In the genomic region with DNA sequence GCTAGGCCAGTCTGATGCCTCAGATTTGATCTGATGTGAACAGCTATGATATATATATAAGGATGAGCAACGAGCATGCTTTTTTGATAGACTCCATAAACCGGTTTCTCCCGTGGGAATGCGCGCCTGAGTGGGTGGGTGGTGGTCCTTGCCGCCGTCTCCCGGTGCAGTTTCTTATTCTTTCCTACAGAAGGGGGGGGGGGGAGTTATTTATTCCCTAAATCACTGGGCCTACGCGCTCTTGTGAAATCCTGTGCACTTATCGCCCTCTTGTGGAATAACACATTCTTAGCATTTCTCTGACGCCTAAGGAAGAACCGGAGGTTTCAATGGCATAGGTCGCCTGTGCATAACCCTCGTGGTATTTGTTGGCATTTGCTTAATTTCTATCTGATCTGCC, we compare ENCODE assay signal across 7 mouse cellular contexts. TPM values are rescaled to one million over a fixed set of nuclear protein-coding genes. Genes with fewer than 3 reads are reported as not detected.
DNase-seq lines count a peak whose midpoint lies in the region; ATAC-seq lines count a peak whose summit lies in the region.

No protein-coding gene starts in this region.

- DNase-seq in kidney, postnatal 25 days: no peak
- DNase-seq in ZHBTc4 (ENCODE audit: low read depth, low spot score): peak; percentile 54
- DNase-seq in lung, postnatal 10 days: peak; percentile 39
- DNase-seq in urinary bladder, postnatal 10 days (ENCODE audit: low spot score): no peak
- no peak for DNase-seq in adrenal gland, adult 2 months

- H3K27ac ChIP-seq in kidney, embryonic 14.5 days (ENCODE audit: low read depth, low read length): no peak overlapping the region
- no peak overlapping the region for H3K27ac ChIP-seq in embryonic facial prominence, embryonic 13.5 days

- H3K4me3 ChIP-seq in kidney, embryonic 14.5 days (ENCODE audit: low read length): no peak overlapping the region
- no peak overlapping the region for H3K4me3 ChIP-seq in embryonic facial prominence, embryonic 13.5 days

- no peaks in the 10 kb centered on the region for H3K9me3 ChIP-seq in kidney, embryonic 14.5 days (ENCODE audit: control insufficient read depth, low read length)
- no peaks in the 10 kb centered on the region for H3K9me3 ChIP-seq in embryonic facial prominence, embryonic 13.5 days

- no peaks in the 10 kb centered on the region for H3K36me3 ChIP-seq in kidney, embryonic 14.5 days (ENCODE audit: control insufficient read depth, insufficient read depth, low read length)
- H3K36me3 ChIP-seq in embryonic facial prominence, embryonic 13.5 days: no peaks in the 10 kb centered on the region

- peaks cover 59% of the 10 kb centered on the region for H3K27me3 ChIP-seq in kidney, embryonic 14.5 days (ENCODE audit: control insufficient read depth, insufficient read depth, low read length)
- H3K27me3 ChIP-seq in embryonic facial prominence, embryonic 13.5 days: peaks cover 64% of the 10 kb centered on the region

- no peak for ATAC-seq in kidney, embryonic 14.5 days (ENCODE audit: low FRiP score, low TSS enrichment)
- no peak for ATAC-seq in embryonic facial prominence, embryonic 13.5 days (ENCODE audit: insufficient number of reproducible peaks, insufficient read depth, low FRiP score, low TSS enrichment, low read depth)

- peak overlapping the region; percentile 12; the same call in 1 of the 2 replicates for H3K4me2 ChIP-seq in kidney, embryonic 14.5 days (replicated peaks; ENCODE audit: low read depth, low read length)
- peak overlapping the region; percentile 1; the same call in 1 of the 2 replicates for H3K4me2 ChIP-seq in embryonic facial prominence, embryonic 13.5 days

- 2% methylated on average over 15 of the region's 15 CpGs for WGBS in kidney, embryonic 14.5 days
- WGBS in embryonic facial prominence, embryonic 13.5 days: 4% methylated on average over 15 of the region's 15 CpGs

- peaks cover 13% of the 10 kb centered on the region for H3K4me1 ChIP-seq in kidney, embryonic 14.5 days (ENCODE audit: control insufficient read depth, insufficient read depth, low read length)
- peaks cover 14% of the 10 kb centered on the region for H3K4me1 ChIP-seq in embryonic facial prominence, embryonic 13.5 days

- no peak overlapping the region for H3K9ac ChIP-seq in kidney, embryonic 14.5 days (ENCODE audit: low read depth, low read length)
- no peak overlapping the region for H3K9ac ChIP-seq in embryonic facial prominence, embryonic 13.5 days

RNA-seq across cellular contexts. Expression of a gene that starts 4.6 kb away (rescaled TPM):
- 0.70 and 0.86 TPM in 2 replicates for polyA plus RNA-seq in kidney, embryonic 14.5 days (2014; fragmentation: Nextera tagmentation; extraction: Ambion mirVana)
- 0.11 and 0.13 TPM in 2 replicates for polyA plus RNA-seq in embryonic facial prominence, embryonic 13.5 days (2015; fragmentation: Nextera tagmentation; extraction: Ambion mirVana)
- total RNA-seq in adrenal gland, adult 2 months (2021): not detected
- polyA plus RNA-seq in adrenal gland, adult 2 months (2012; rRNA removed): not detected in 2 replicates

Comparison
In these comparisons a context has a peak if more than half of its experiments do, and no peak if none do; other contexts are left out.
1. DNase-seq: peak in ZHBTc4 (single experiment) and lung, postnatal 10 days (single experiment); none in kidney, postnatal 25 days (0 of 2), urinary bladder, postnatal 10 days (single experiment) and adrenal gland, adult 2 months (single experiment).